Mouse (Mus musculus) cerebellum, adult 2 months (tissue): ENCODE data around the gene Hipk1.

ENCODE experiments used
- CTCF ChIP-seq: fragments of 200-500 bp; IDR thresholded peaks from 2 replicates; pipeline ENCODE4 v1.5.1; 2011; ENCODE audit warnings: low read depth, mild to moderate bottlenecking, control low read depth, low read length, moderate library complexity, borderline replicate concordance; ENCODE audit not compliant: insufficient read depth
- POLR2A ChIP-seq: fragments of 200-500 bp; IDR thresholded peaks from 2 replicates; pipeline ENCODE4 v1.6.1; 2011; ENCODE audit warnings: low read length, control low read depth, borderline replicate concordance; ENCODE audit not compliant: insufficient read depth

DNA sequence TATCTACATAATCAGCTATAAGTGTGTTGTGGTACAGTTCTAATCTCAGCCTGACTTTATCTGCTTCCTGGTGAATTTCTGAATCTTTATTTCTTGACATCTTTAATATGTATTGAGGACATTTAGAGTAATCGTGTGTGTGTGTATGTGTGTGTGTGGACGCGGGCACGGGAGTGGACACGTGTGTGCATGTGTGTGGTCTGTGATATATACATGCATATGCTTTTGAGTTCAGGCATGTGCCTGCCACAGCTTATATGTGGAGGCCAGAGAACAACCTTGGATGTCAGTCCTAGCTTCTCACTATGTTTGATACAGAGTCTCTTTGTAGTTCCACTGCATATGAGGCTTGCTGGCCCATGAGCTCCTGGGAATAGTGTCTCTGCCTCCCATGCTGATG lies 45.1 kb upstream of the Hipk1 start:
- no peak for TF ChIP-seq CTCF
- no peak for TF ChIP-seq POLR2A
